Comparison of ENCODE assay signal across 8 mouse cellular contexts in the genomic region with DNA sequence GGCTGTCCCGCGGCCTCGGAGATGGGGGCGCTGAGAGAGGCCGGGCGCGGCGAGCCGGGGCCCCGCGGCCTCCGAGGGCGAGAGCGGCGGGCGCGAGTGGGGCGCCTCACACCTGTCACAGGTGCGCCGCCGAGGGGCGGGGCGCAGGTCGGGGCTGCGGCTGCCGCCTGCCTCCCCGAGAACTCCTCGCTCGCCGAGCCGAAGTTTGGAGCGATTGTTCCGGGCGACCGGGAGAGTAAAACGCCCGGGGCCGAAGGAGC. TPM values are rescaled to one million over a fixed set of nuclear protein-coding genes. Genes with fewer than 3 reads are reported as not detected.
DNase-seq lines count a peak whose midpoint lies in the region; ATAC-seq and TF ChIP-seq lines count a peak whose summit lies in the region.

No protein-coding gene starts in this region.

- no peak for TF ChIP-seq RAD21 in MEL (IDR thresholded peaks at IDR 0.05; ENCODE audit: low read depth, low read length)

- intact Hi-C loops in heart, postnatal 36 days (cut with DNase I): loop anchor here (1.0 to 5.0 kb wide), 3 partner anchors 90 to 165 kb away; no protein-coding TSS in a partner anchor

- no peak for TF ChIP-seq CTCF in MEL (IDR thresholded peaks at IDR 0.05 in 2 of 3, conservative IDR thresholded peaks at IDR 0.05 in 1 of 3; ENCODE audit: control insufficient read depth in 1 of 3, insufficient read depth in 1 of 3, low read depth in 2 of 3, low read length in 3 of 3, poor library complexity in 1 of 3, severe bottlenecking in 1 of 3)

- peak overlapping the region; percentile 92 for H3K9ac ChIP-seq in heart, embryonic 16.5 days (ENCODE audit: low read length)
- H3K9ac ChIP-seq in MEL (ENCODE audit: control insufficient read depth, low read depth, low read length, poor library complexity, severe bottlenecking): peak overlapping the region; percentile 95
- H3K9ac ChIP-seq in hindbrain, embryonic 13.5 days: peak overlapping the region; percentile 95

- H3K27me3 ChIP-seq in heart, embryonic 16.5 days (ENCODE audit: control insufficient read depth, insufficient read depth, low read length): no peaks in the 10 kb centered on the region
- H3K27me3 ChIP-seq in MEL (ENCODE audit: control insufficient read depth in 1 of 2, insufficient read depth in 2 of 2, low read length in 2 of 2): no peaks in the 10 kb centered on the region
- H3K27me3 ChIP-seq in hindbrain, embryonic 13.5 days: no peaks in the 10 kb centered on the region

- H3K4me3 ChIP-seq in heart, embryonic 16.5 days (ENCODE audit: low read length): peak overlapping the region; percentile 90
- peak overlapping the region; percentile 83 to 97 for H3K4me3 ChIP-seq in MEL (ENCODE audit: control insufficient read depth in 1 of 2, insufficient read depth in 1 of 2, low read depth in 2 of 2, low read length in 2 of 2)
- H3K4me3 ChIP-seq in hindbrain, embryonic 13.5 days: peak overlapping the region; percentile 94

- H3K4me2 ChIP-seq in heart, embryonic 16.5 days (ENCODE audit: low read depth, low read length): peak overlapping the region; percentile 68
- H3K4me2 ChIP-seq in hindbrain, embryonic 13.5 days: peak overlapping the region; percentile 72

- H3K79me2 ChIP-seq in MEL (ENCODE audit: control insufficient read depth, insufficient read depth, low read length, poor library complexity): peaks cover 25% of the 10 kb centered on the region

- no peaks in the 10 kb centered on the region for H3K36me3 ChIP-seq in heart, embryonic 16.5 days (ENCODE audit: control insufficient read depth, insufficient read depth)
- peaks cover 0 to 31% of the 10 kb centered on the region in 2 experiments; a peak in 2 of 4 replicates for H3K36me3 ChIP-seq in MEL (ENCODE audit: control insufficient read depth in 1 of 2, insufficient read depth in 2 of 2, low read length in 2 of 2)
- H3K36me3 ChIP-seq in hindbrain, embryonic 13.5 days: no peaks in the 10 kb centered on the region

- 0 out of 4 replicates have a peak, but pooled peaks of 1 of the 2 experiments have one; percentile 29 for TF ChIP-seq POLR2A in MEL (IDR thresholded peaks at IDR 0.05; ENCODE audit: control insufficient read depth in 1 of 2, insufficient read depth in 1 of 2, low read depth in 1 of 2, low read length in 2 of 2, poor library complexity in 1 of 2)

- ATAC-seq in heart, embryonic 16.5 days (replicated peaks; ENCODE audit: extremely low read depth, insufficient read depth, low FRiP score): no peak; the same call in 1 of the 2 replicates
- ATAC-seq in hindbrain, embryonic 13.5 days (ENCODE audit: low FRiP score): no peak

- DNase-seq in heart, postnatal 36 days: no peak
- no peak for DNase-seq in MEL (ENCODE audit: low read depth, low spot score)
- DNase-seq in lung, postnatal 36 days: peak; percentile 26
- no peak for DNase-seq in adrenal gland, adult 8-10 months
- DNase-seq in right cerebral cortex, adult 18-20 months: no peak
- no peak for DNase-seq in gastrocnemius, postnatal 10 days

- no peaks in the 10 kb centered on the region for H3K9me3 ChIP-seq in heart, embryonic 16.5 days (replicated peaks; ENCODE audit: control insufficient read depth, low read length)
- H3K9me3 ChIP-seq in MEL (replicated peaks; ENCODE audit: insufficient read depth, low read length): no peaks in the 10 kb centered on the region
- H3K9me3 ChIP-seq in hindbrain, embryonic 13.5 days: no peaks in the 10 kb centered on the region

- H3K27ac ChIP-seq in heart, embryonic 16.5 days (ENCODE audit: low read length): peak overlapping the region; percentile 91
- H3K27ac ChIP-seq in MEL (ENCODE audit: control insufficient read depth, low read depth, low read length): peak overlapping the region; percentile 70
- peak overlapping the region; percentile 91 for H3K27ac ChIP-seq in hindbrain, embryonic 13.5 days

- 1% methylated on average over 38 of the region's 38 CpGs for whole genome bisulfite sequencing in heart, embryonic 16.5 days
- under 1% methylated on average over 24 of the region's 38 CpGs for WGBS in hindbrain, embryonic 13.5 days

- peaks cover 19% of the 10 kb centered on the region for H3K4me1 ChIP-seq in heart, embryonic 16.5 days (ENCODE audit: control insufficient read depth, insufficient read depth, low read length)
- peaks cover 0 to 21% of the 10 kb centered on the region in 2 experiments for H3K4me1 ChIP-seq in MEL (ENCODE audit: control insufficient read depth in 1 of 2, insufficient read depth in 2 of 2, low read length in 2 of 2)
- peaks cover 15% of the 10 kb centered on the region for H3K4me1 ChIP-seq in hindbrain, embryonic 13.5 days (replicated peaks)

- TF ChIP-seq EP300 in MEL (IDR thresholded peaks at IDR 0.05; ENCODE audit: low read depth in 1 of 2, low read length in 2 of 2): no peak

TF ChIP-seq in MEL, 35 proteins besides CTCF, POLR2A, EP300 and RAD21:
- TF ChIP-seq TCF12 (IDR thresholded peaks at IDR 0.05; ENCODE audit: low read depth, low read length): no peak
- TF ChIP-seq UBTF (IDR thresholded peaks at IDR 0.05; ENCODE audit: borderline replicate concordance, insufficient read depth, low read depth, low read length): no peak
- TF ChIP-seq MYB (IDR thresholded peaks at IDR 0.05; ENCODE audit: low read depth, low read length): no peak
- no peak for TF ChIP-seq SMC3 (IDR thresholded peaks at IDR 0.05; ENCODE audit: low read depth, low read length)
- TF ChIP-seq ELF1 (IDR thresholded peaks at IDR 0.05; ENCODE audit: low read depth, low read length): no peak
- no peak for TF ChIP-seq RCOR1 (IDR thresholded peaks at IDR 0.05; ENCODE audit: low read depth, low read length)
- TF ChIP-seq USF1 (IDR thresholded peaks at IDR 0.05; ENCODE audit: low read depth, low read length): no peak
- no peak for TF ChIP-seq ZMIZ1 (IDR thresholded peaks at IDR 0.05; ENCODE audit: low read depth, low read length)
- no peak for TF ChIP-seq MXI1 (IDR thresholded peaks at IDR 0.05; ENCODE audit: low read depth, low read length)
- no peak for TF ChIP-seq TBP (IDR thresholded peaks at IDR 0.05; ENCODE audit: low read depth, low read length)
- no peak for TF ChIP-seq USF2 (IDR thresholded peaks at IDR 0.05; ENCODE audit: borderline replicate concordance in 1 of 2, insufficient read depth in 1 of 2, low read depth in 1 of 2, low read length in 2 of 2)
- no peak for TF ChIP-seq ZNF384 (IDR thresholded peaks at IDR 0.05; ENCODE audit: low read depth, low read length)
- TF ChIP-seq MAFK (IDR thresholded peaks at IDR 0.05; ENCODE audit: borderline replicate concordance, low read depth, low read length): no peak
- no peak for TF ChIP-seq E2F4 (IDR thresholded peaks at IDR 0.05; ENCODE audit: borderline replicate concordance, low read depth, low read length)
- TF ChIP-seq CHD1 (IDR thresholded peaks at IDR 0.05; ENCODE audit: low read depth, low read length): no peak
- TF ChIP-seq ZC3H11A (IDR thresholded peaks at IDR 0.05; ENCODE audit: low read depth, low read length): no peak
- TF ChIP-seq MAX (IDR thresholded peaks at IDR 0.05; ENCODE audit: low read length): no peak
- no peak for TF ChIP-seq GABPA (IDR thresholded peaks at IDR 0.05; ENCODE audit: low read depth, low read length)
TF ChIP-seq in MEL: peak in this region for 0.

RNA-seq across cellular contexts. Expression of a gene that starts 0.5 kb away (rescaled TPM):
- polyA plus RNA-seq in heart, embryonic 16.5 days (2015; fragmentation: Nextera tagmentation; extraction: Ambion mirVana): 6.6 and 7.1 TPM in 2 replicates
- 10 to 100 TPM; 19.6 to 19.9 TPM for total RNA-seq in heart, postnatal 36 days (2021)
- 5.0 and 5.1 TPM in 2 replicates for total RNA-seq in MEL (2012; rRNA removed)
- 10 to 100 TPM in 1 of 2 experiments, not detected in 1; 11.5 TPM for polyA plus RNA-seq in MEL (2012; ENCODE audit: insufficient read depth in 1 of 2, insufficient read length in 2 of 2, low read depth in 1 of 2, low replicate concordance in 2 of 2, missing spikeins in 1 of 2)
- polyA plus RNA-seq in hindbrain, embryonic 13.5 days (2015; fragmentation: Nextera tagmentation; extraction: Ambion mirVana): 15.9 and 16.9 TPM in 2 replicates
- total RNA-seq in adrenal gland, adult 8-10 months (2022): 10 to 100 TPM; 19.3 to 24.7 (median 20.9) TPM
- total RNA-seq in gastrocnemius, postnatal 10 days (2021): 10 to 100 TPM; 13.1 to 13.7 TPM
